Mouse (Mus musculus) ES-Bruce4 (cell line): Measurements from ENCODE around the gene Ptprr. TPM values are rescaled to one million over a fixed set of nuclear protein-coding genes. Genes with fewer than 3 reads are reported as not detected.

Experiments
- H3K27ac ChIP-seq: 2 replicates; pipeline ENCODE4 v1.5.1; 2012; ENCODE audit warnings: low read length, inconsistent platforms; ENCODE audit not compliant: insufficient read depth
- H3K27me3 ChIP-seq: 2 replicates; pipeline ENCODE4 v1.6.1; 2012; ENCODE audit warnings: mild to moderate bottlenecking, low read length, inconsistent platforms; ENCODE audit not compliant: control insufficient read depth, poor library complexity, insufficient read depth, severe bottlenecking
- H3K36me3 ChIP-seq: 2 replicates; pipeline ENCODE4 v1.6.1; 2012; ENCODE audit warnings: inconsistent platforms, mild to moderate bottlenecking, low read length, moderate library complexity; ENCODE audit not compliant: control insufficient read depth, poor library complexity, insufficient read depth, severe bottlenecking
- H3K4me1 ChIP-seq: one replicate; pipeline ENCODE4 v1.8.1; 2011; ENCODE audit warnings: low read length; ENCODE audit not compliant: control insufficient read depth, insufficient read depth
- H3K4me3 ChIP-seq: 2 replicates; pipeline ENCODE4 v1.5.1; 2011; ENCODE audit warnings: low read depth, mild to moderate bottlenecking, low read length
- H3K9ac ChIP-seq: 2 replicates; pipeline ENCODE4 v1.6.1; 2012; ENCODE audit warnings: low read depth, mild to moderate bottlenecking, inconsistent platforms; ENCODE audit not compliant: poor library complexity, severe bottlenecking
- H3K9me3 ChIP-seq: replicated peaks from 2 replicates; pipeline ENCODE4 v1.6.1; 2012; ENCODE audit warnings: mild to moderate bottlenecking, low read length, inconsistent platforms; ENCODE audit not compliant: control insufficient read depth, poor library complexity, insufficient read depth, severe bottlenecking
- CTCF ChIP-seq: IDR thresholded peaks from one replicate; pipeline ENCODE4 v1.8.1; 2011; ENCODE audit warnings: low read depth, low read length
- EP300 ChIP-seq: IDR thresholded peaks from 2 replicates; pipeline ENCODE4 v1.6.1; 2011; ENCODE audit warnings: low read depth, low read length; ENCODE audit not compliant: insufficient read depth
- POLR2A ChIP-seq: IDR thresholded peaks from one replicate; pipeline ENCODE4 v1.8.1; 2011; ENCODE audit warnings: low read length; ENCODE audit not compliant: insufficient read depth
- polyA plus RNA-seq: library from polyadenylated mRNA; stranded (reverse); fragments of >200 nt; gene quantifications from 2 replicates; pipeline ENCODE4 v1.2.4, GENCODE M21; 2011; ENCODE audit warnings: low read depth; ENCODE audit not compliant: missing spikeins, insufficient read depth, insufficient read length

Ptprr gene
- polyA plus RNA-seq, 1 experiment: not detected

GRCm38 (mm10) chr10:116175324-116175883 is 157.4 kb downstream of the Ptprr start:
- Histone ChIP-seq H3K9ac (no peak overlapping the region), H3K27ac (no peak overlapping the region), H3K4me1 (no peaks in the 10 kb centered on the region), H3K36me3 (no peaks in the 10 kb centered on the region), H3K9me3 (0 out of 2 replicates have a peak, but pooled peaks cover 3% of the 10 kb centered on the region), H3K4me3 (no peak overlapping the region), H3K27me3 (no peaks in the 10 kb centered on the region)
- TF ChIP-seq CTCF (no peak), EP300 (no peak), POLR2A (no peak)

- Histone ChIP-seq H3K9ac (no peak overlapping the region), H3K36me3 (no peaks in the 10 kb centered on the region), H3K4me1 (no peaks in the 10 kb centered on the region), H3K27me3 (no peaks in the 10 kb centered on the region), H3K4me3 (no peak overlapping the region), H3K9me3 (no peaks in the 10 kb centered on the region), H3K27ac (no peak overlapping the region)
- no peak for TF ChIP-seq POLR2A
- TF ChIP-seq EP300: no peak
Observed at GRCm38 (mm10) chr10:116177390-116178179, 159.6 kb downstream of the Ptprr start.

- H3K9ac ChIP-seq: no peak overlapping the region
- no peaks in the 10 kb centered on the region for H3K9me3 ChIP-seq
- TF ChIP-seq EP300: no peak
- TF ChIP-seq CTCF: no peak
- no peak for TF ChIP-seq POLR2A
- no peak overlapping the region for H3K4me3 ChIP-seq
- no peaks in the 10 kb centered on the region for H3K4me1 ChIP-seq
- no peak overlapping the region for H3K27ac ChIP-seq
- H3K27me3 ChIP-seq: no peaks in the 10 kb centered on the region
- no peaks in the 10 kb centered on the region for H3K36me3 ChIP-seq
Observed at GRCm38 (mm10) chr10:116181235-116181634, 163.2 kb downstream of the Ptprr start.

GRCm38 (mm10) chr10:116182221-116182620 is 164.2 kb downstream of the Ptprr start:
- no peak for TF ChIP-seq EP300
- TF ChIP-seq CTCF: no peak
- TF ChIP-seq POLR2A: no peak
- Histone ChIP-seq H3K9me3 (no peaks in the 10 kb centered on the region), H3K27me3 (no peaks in the 10 kb centered on the region), H3K4me3 (no peak overlapping the region), H3K36me3 (no peaks in the 10 kb centered on the region), H3K9ac (no peak overlapping the region), H3K27ac (no peak overlapping the region), H3K4me1 (no peaks in the 10 kb centered on the region)

- no peaks in the 10 kb centered on the region for H3K27me3 ChIP-seq
- H3K27ac ChIP-seq: no peak overlapping the region
- H3K9ac ChIP-seq: no peak overlapping the region
- H3K36me3 ChIP-seq: no peaks in the 10 kb centered on the region
- H3K4me3 ChIP-seq: no peak overlapping the region
- H3K4me1 ChIP-seq: no peaks in the 10 kb centered on the region
- H3K9me3 ChIP-seq: no peaks in the 10 kb centered on the region
- TF ChIP-seq EP300 (no peak), POLR2A (no peak), CTCF (no peak)
Observed at GRCm38 (mm10) chr10:116183258-116183657, 165.2 kb downstream of the Ptprr start.

- Histone ChIP-seq H3K36me3 (no peaks in the 10 kb centered on the region), H3K9me3 (no peaks in the 10 kb centered on the region), H3K4me1 (no peaks in the 10 kb centered on the region), H3K27ac (no peak overlapping the region), H3K4me3 (no peak overlapping the region), H3K27me3 (no peaks in the 10 kb centered on the region), H3K9ac (no peak overlapping the region)
- TF ChIP-seq CTCF (no peak), EP300 (no peak), POLR2A (no peak)
Observed at GRCm38 (mm10) chr10:116191724-116192123, 173.7 kb downstream of the Ptprr start.
